Mouse (Mus musculus): ENCODE results near the gene Drd1. TPM values are rescaled to one million over a fixed set of nuclear protein-coding genes. Genes with fewer than 3 reads are reported as not detected.

Gene Drd1
- total RNA-seq, 1 experiment from 2014 or later = not detected

DNA sequence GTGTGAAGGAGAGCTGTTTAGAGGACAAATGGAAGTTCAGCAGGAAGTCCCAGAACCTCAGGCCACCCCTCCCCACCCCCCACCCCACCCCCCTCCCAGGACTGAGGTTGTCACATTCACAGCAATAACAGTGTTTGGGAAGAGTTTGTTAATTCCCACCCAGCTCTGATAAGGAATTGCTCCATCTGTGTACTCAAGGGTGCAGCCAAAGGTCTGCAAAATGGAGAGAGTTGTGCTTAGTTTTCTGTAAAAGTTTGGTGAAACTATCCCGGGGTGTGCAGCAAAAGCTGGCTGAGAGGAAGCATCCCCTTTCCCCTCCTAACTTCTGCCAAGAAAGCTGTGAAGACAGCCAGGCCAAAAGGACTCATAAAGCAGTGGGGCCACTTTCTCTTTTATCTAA, 17.6 kb upstream of the Drd1 start:
- DNase-seq = no peak

DNA sequence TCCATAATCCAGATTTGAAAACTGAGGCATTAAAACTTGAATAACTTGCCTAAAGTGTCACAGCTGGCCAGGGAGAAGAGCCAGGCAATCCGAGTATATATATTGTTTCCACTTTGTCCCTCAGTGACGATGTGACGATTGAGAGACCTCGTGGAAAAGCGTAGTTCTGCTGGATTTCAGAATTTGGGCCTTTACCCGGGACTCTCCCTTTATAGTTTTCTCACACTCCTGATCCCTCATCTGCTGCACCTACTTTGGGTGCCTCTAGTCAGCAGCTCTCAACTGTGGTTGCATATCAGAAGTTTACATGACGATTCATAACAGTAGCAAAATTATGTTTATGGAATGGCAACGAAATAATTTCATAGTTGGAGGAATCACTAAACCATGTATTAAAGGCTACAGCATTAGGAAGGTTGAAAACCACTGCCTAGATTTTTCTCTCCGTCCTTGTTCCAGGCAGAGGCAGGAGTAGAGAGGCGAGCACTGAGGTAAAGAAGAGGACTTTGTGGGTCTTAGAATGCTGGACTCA, 17.1 kb upstream of the Drd1 start:
- no peak for DNase-seq

DNA sequence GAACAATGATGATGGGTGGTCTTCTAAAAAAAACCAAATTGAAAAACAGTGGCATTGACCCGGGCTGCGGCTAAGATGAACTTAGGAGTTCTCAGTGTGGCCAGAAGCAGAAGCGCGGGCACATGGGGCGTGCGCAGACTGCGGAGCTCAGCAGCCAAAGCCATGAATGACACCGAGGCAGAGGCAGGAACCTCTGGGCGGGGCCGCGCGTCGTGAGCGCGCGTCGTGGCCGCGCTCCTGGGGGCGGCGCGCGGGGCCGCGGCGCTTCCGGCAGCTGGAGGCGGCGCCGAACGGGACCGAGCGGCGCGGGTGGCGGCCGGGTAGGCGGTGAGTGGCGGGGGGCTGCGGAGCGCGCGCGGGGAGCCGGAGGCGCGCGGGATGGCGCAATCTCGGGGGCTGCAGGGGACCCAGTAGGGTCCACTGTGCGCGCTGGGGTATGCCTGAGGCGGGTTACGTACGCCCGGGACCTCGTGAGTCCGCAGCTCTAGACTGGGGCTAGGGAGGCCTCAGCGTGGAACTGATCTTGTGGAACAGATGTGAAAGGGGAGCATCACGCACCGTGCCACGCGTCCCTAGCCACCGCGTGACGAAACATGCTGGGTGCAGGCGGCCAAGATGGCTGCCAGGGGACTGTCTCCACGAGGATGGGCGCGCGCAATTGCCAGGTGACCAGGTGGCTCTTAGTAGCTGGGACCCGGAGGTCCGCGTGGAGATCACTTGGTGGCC, 16.3 kb upstream of the Drd1 start, which contains the start of gene Sfxn1:
Sfxn1 (plus strand) TSS at position 264 of the 726 bp plus-strand sequence.
- peak; percentile 79 for DNase-seq

DNA sequence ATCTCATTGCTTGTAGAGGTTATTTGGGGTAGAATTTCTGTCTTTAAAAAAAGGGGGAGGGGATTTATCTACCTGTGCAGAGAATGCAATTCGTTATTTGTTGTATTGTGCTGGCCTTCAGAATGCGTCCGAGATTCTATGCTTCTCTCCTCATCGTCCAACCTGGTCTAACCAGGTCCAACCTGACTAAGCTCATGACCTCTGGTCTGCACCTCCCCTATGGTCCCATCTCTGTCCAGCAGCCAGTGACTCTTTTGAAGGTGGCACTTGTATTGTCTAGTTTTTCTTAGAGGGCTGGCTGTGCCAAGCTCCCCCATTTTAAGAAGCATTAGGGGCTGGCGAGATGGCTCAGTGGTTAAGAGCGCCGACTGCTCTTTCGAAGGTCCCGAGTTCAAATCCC, 15.5 kb upstream of the Drd1 start:
- no peak for DNase-seq

DNA sequence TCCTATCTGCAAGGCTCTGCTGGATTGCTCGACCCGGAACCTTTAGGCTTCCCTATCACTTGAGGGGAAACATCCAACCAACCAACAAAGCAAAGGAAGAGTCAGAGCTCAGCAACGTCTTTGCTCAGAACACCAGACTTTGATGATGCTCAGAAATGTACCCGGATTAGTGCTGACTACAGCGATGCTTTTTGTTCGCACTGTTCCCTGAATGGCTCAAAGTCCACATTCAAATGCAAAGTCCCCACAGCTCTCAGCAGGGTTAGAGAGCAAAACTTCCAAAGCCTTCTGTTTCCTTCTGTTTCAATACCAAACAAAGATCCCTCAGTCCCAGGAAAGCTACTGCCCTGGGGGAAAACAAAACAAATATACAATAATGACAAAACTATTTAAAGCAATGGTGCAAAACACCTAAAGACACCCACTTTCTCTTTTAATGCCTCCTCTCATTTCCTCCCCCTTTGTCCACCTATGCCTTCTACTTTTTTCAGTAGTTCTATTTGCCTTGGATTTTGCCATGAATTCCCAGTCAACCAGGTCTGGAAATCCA, 12.2 kb upstream of the Drd1 start:
- no peak for DNase-seq

DNA sequence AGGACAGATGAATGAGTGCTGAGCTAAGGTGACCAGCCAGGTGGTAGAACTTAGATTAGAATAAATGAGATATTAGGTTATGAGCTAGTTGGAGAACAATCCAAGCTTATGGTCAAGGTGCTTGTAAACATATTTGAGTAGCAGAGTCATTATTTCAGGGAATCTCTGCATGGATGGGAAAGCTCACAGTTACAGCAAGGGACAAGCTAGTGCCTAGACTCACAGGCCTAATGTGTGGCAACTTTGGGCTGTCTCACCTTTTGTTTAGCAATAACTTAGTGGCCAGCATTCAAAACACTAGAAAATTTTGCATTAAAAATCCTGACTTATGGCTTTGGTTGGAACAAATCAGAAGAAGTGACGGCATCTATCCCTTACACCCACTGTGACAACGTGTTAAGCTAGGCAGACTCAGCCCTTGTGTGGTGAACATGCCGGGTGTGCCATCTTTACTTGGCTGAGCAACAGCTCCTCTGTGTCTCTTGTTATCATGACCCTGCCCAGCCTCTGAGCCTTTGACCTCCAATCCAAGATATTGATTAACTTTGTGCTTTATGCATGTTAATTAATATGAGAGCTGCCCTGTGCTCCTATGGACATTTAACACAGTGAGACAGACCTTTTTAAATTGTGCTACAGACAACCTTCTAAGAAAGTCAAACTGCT, 10.7 kb upstream of the Drd1 start:
- no peak for DNase-seq

DNA sequence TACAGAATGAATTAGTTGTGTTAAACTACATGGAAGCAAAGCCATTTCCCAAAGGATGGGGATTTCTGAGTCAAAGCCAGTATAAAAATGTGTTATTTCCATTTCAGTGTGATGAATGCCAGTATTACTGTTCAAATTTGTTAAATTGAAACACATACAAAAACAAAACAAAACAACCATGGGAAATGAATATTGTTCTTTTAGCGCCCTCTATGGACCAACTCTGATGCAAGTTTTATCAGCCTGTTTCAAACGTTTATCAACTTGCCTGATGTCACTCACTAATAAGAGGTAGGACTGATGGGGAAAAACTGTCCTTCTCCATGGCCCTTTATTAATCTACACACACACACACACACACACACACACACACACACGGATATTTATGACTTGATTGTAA, 7.8 kb upstream of the Drd1 start:
- no peak for DNase-seq

DNA sequence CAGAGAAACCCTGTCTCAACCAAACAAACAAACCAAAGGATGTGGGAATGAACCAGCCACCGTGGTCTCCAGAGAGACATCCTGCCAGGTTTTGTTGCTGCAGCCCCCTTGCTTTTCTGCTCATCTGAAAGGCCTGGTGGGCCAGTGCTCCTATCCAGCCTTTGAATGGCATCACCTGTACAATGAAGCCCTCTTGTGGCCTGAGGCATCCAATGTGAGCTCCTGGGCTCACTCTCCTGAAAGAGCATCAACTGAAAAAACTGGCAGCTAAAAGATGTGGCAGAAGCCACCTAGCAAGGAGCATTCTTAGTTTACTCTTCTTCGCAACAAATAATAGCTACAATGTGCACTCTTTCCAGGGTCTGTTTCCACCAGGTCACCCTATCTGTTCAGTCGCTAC, 6.6 kb upstream of the Drd1 start:
- no peak for DNase-seq

DNA sequence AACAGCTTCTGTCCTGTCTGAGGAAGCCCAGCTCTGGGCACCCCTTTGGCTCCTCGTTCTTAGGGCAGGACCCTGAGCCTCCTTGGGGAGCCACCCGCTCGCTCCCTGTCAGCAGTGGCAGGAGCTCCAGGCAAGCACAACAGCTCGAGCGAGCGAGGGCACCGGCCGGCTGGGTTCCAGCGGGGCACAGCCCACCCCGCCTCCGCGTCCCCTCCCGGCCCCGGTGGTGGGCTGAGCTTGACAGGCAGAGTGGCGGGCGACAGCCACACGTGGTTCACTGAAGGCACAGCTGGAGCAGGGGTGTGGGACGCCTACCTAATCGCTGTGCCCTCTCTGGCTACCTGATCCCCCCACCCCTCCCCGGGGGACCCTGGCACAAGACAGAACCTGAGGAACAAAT, 543 bp downstream of the Drd1 start:
- DNase-seq = no peak

DNA sequence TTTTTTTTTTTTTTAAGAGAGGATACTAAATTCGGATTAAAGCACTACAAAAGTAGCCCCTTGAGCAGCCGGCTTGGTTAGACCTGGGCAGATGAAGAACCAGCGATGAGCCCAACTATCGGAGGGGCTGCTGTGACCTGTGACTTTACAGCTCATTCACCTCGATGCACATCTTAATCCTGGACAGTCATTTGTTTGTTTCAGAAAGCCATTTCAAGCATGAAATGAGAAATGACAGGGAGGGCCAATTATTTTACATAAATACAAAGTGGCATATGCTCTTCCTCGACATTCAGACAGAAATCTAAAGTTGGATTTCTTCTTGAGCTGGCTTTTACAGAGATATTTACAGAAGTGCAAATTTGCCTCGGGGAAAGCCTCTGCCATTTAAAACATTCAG, 3.9 kb downstream of the Drd1 start:
- no peak for DNase-seq

DNA sequence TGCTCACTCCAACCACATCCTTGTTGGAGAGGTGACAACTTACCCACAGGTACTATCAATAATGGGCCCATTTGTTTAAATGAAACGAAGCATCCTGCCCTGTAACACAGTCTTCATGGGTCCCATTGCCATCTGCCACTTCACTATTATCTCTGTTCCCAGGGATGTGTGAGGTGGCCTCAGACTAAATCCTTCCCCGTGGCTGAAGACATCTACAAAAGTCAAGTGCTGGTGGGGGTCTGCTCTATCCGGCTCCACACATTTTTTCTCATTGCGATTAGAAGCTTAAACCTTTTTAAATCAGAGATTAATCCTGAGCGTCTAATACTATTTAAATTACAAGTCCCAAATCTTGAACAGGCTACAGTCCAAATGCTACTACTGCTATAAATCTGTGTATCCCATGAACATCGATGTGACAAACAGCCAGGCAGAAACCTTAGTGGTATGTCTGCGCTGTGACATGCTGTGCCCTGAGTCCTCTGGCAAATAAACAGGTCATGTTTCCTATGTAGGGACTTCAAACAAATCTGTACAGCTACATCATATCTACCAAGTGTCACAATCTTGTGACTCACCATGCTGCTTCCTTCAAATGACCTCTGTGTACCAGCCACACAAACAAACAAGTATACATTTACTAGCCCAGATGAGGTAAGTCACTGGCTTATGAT, 6.7 kb downstream of the Drd1 start:
- no peak for DNase-seq

DNA sequence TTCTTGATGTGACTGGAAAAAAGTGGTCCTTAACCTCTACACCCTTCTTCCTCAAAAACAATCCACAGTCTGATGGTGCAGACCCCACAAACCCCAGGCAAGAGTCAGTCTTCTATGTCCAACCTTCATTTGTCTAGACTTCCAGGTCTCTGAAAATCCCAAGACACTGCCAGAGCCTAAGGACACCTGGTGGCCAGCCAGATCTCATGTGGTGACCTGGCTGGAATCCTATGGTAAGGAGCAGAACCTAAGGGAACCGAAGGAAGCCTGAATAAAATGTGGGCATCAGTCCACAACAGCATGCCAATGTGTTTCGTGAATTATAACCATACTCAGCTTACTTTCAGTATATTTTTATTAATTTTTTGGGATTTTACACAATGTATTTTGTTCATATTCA, 15.2 kb downstream of the Drd1 start:
- no peak for DNase-seq

DNA sequence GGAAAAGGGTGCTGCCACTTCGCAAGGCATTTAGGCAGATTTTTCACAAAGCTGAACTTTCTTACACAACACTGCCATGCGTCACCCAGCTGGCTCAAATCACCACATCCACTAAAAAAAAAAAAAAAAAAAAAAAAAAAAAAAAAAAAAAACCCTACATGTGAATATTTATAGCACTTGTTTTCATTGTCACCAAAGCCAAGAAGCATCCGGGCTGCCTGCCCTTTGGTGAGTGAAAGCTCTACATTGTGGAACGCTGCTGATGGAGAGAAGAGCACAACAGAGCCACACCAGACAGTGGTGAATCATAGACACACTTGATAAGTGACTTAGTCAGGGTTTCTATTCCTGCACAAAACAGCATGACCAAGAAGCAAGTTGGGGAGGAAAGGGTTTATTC, 17.6 kb downstream of the Drd1 start:
- no peak for DNase-seq

DNA sequence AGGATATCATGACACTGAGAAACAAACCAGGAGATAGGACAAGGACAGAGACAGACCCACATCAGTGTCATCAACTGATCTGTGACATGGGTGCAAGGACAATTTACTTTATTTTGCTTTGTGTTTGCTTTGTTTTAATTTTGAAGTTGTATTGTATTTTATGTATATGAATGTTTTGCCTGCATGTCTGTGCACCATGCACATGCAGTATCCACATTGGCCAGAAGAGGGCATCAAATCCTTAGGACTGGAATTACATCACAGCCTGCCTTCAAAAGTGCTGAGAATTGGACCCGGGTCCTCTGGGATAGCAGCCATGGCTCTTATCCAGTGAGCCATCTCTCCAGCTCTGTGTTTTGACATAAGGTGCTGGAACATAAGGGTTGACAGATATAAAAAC, 20.0 kb downstream of the Drd1 start:
- DNase-seq = no peak

DNA sequence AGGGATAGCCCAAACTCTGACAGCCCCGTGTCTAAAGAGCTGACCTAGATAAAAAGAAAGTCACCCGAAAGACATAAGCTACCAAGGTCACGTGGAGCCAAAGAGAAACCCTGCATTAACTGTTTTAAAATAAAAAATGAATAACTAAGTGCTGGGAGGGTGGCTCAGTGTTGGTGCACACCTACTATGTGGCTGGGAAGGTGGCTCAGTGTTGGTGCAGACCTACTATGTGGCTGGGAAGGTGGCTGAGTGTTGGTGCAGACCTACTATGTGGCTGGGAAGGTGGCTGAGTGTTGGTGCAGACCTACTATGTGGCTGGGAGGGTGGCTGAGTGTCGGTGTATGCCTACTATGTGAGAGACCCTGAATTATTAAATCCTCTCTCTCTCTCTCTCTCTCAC, 21.9 kb downstream of the Drd1 start:
- DNase-seq = no peak

DNA sequence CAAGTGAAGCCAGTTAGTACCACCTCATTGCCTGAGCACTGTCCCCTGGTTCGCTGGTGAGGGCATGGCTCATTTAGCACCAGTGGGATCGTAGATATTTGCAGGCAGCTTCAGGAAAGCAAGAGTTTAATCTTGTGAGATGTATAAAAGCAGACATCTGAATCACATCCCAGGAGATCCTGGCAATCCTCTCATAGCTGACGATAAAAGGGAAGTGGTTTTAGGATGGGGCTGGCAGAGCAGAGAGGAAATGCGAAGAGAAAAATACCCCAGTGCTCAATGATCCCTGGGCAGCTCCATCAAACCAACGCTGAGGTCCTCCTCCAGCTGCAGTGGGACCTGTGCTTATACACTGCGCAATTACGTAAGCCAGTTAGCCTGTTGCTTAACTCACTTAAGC, 28.4 kb downstream of the Drd1 start:
- DNase-seq = no peak

DNA sequence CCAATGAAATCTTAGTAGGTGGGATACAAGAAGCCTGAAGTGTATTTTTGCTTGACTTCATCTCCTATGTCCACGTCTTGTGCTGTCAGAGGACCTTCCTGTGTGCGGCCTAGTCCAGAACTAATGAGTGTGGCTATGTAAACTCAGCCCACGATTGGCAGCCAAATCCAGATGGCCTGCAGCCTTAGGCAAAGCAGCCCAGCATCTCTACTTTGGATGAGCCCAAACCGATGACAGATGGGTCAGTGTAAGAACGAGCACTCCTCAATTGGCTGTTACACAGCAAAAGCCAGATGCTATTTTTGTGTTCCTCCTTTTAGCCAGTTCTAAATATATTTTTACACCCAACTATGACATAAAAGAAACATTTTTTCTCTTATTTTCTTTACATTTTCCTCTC, 32.2 kb downstream of the Drd1 start:
- no peak for DNase-seq

DNA sequence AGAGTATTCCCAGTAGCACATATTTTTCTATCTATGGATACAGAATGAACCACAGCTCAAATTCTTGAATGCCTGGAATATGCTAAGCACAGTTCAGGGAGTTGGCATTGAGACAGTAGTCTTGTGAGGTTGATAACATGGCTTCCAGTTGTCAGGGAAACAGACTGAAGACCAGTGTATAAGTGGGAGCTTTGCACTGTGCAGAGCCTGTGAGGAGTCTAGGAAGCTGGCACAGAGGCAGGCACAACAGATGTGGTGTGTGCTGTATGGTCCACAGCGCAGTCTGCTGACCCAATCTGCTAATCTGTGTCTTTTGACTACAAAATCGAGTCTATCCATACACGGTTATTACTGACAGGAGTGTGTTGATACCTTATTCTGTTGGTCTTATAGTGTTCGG, 46.8 kb downstream of the Drd1 start:
- no peak for DNase-seq

Other genes with a start within 250 kb of the Drd1 start
- 58.9 and 62.7 TPM in 2 replicates for gene Sfxn1, start 16.2 kb upstream of the Drd1 start, total RNA-seq (2021)
- gene Hrh2, start 136.4 kb upstream of the Drd1 start, total RNA-seq (2021) = 0.36 TPM in 1 of 2 replicates, not detected in the other